Mouse (Mus musculus): ENCODE measurements around the gene Keap1. TPM values are rescaled to one million over a fixed set of nuclear protein-coding genes. Genes with fewer than 3 reads are reported as not detected.

Keap1 gene
- polyA plus RNA-seq, 1 experiment = 41.5 TPM

- no peak for TF ChIP-seq FOSL1 (IDR thresholded peaks at IDR 0.05; ENCODE audit: insufficient read depth, low read length, poor library complexity, severe bottlenecking)
- no peak for TF ChIP-seq CEBPB (IDR thresholded peaks at IDR 0.05; ENCODE audit: low read depth)
- TF ChIP-seq CTCF (IDR thresholded peaks at IDR 0.05; ENCODE audit: control insufficient read depth, insufficient read depth, insufficient read length) = no peak
- TF ChIP-seq MYOD1 (IDR thresholded peaks at IDR 0.05; ENCODE audit: control insufficient read depth, insufficient read length, low read depth) = no peak
- no peak for TF ChIP-seq MAX (IDR thresholded peaks at IDR 0.05)
- TF ChIP-seq MYOG (IDR thresholded peaks at IDR 0.05; ENCODE audit: control insufficient read depth, extremely low read depth, insufficient read length) = no peak
- TF ChIP-seq USF1 (IDR thresholded peaks at IDR 0.05; ENCODE audit: low read depth) = no peak
- Histone ChIP-seq H3K79me3 (ENCODE audit: low read depth) (peaks cover 21% of the 10 kb centered on the region), H3K27me3 (ENCODE audit: control insufficient read depth, insufficient read depth, insufficient read length) (no peaks in the 10 kb centered on the region), H3K4me3 (ENCODE audit: insufficient read depth, poor library complexity, severe bottlenecking) (no peak overlapping the region), H3ac (ENCODE audit: control insufficient read depth, insufficient read length, low read depth) (no peak overlapping the region), H3K79me2 (ENCODE audit: control insufficient read depth, insufficient read depth) (peaks cover 44% of the 10 kb centered on the region), H3K36me3 (ENCODE audit: control insufficient read depth, insufficient read depth) (peaks cover 35% of the 10 kb centered on the region)
Observed at GRCm38 (mm10) chr9:21233366-21233765, 5.8 kb downstream of the Keap1 start.

- peaks cover 39% of the 10 kb centered on the region for H3K79me2 ChIP-seq (ENCODE audit: control insufficient read depth, insufficient read depth)
- H3K36me3 ChIP-seq (ENCODE audit: control insufficient read depth, insufficient read depth) = peaks cover 35% of the 10 kb centered on the region
- no peak overlapping the region for H3K4me3 ChIP-seq (ENCODE audit: insufficient read depth, poor library complexity, severe bottlenecking)
- peaks cover 20% of the 10 kb centered on the region for H3K79me3 ChIP-seq (ENCODE audit: low read depth)
- TF ChIP-seq CTCF (IDR thresholded peaks at IDR 0.05; ENCODE audit: control insufficient read depth, insufficient read depth, insufficient read length) (no peak), MAX (IDR thresholded peaks at IDR 0.05) (no peak), MYOD1 (IDR thresholded peaks at IDR 0.05; ENCODE audit: control insufficient read depth, insufficient read length, low read depth) (no peak), USF1 (IDR thresholded peaks at IDR 0.05; ENCODE audit: low read depth) (no peak), MYOG (IDR thresholded peaks at IDR 0.05; ENCODE audit: control insufficient read depth, extremely low read depth, insufficient read length) (no peak), FOSL1 (IDR thresholded peaks at IDR 0.05; ENCODE audit: insufficient read depth, low read length, poor library complexity, severe bottlenecking) (no peak), CEBPB (IDR thresholded peaks at IDR 0.05; ENCODE audit: low read depth) (no peak)
- H3K27me3 ChIP-seq (ENCODE audit: control insufficient read depth, insufficient read depth, insufficient read length) = no peaks in the 10 kb centered on the region
- no peak overlapping the region for H3ac ChIP-seq (ENCODE audit: control insufficient read depth, insufficient read length, low read depth)
Observed at GRCm38 (mm10) chr9:21232867-21233266, 6.3 kb downstream of the Keap1 start.

- TF ChIP-seq MYOG (IDR thresholded peaks at IDR 0.05; ENCODE audit: control insufficient read depth, extremely low read depth, insufficient read length) = no peak
- TF ChIP-seq MYOD1 (IDR thresholded peaks at IDR 0.05; ENCODE audit: control insufficient read depth, insufficient read length, low read depth) = no peak
- no peak for TF ChIP-seq USF1 (IDR thresholded peaks at IDR 0.05; ENCODE audit: low read depth)
- no peak for TF ChIP-seq CTCF (IDR thresholded peaks at IDR 0.05; ENCODE audit: control insufficient read depth, insufficient read depth, insufficient read length)
- no peak for TF ChIP-seq MAX (IDR thresholded peaks at IDR 0.05)
- no peak for TF ChIP-seq CEBPB (IDR thresholded peaks at IDR 0.05; ENCODE audit: low read depth)
- no peak for TF ChIP-seq FOSL1 (IDR thresholded peaks at IDR 0.05; ENCODE audit: insufficient read depth, low read length, poor library complexity, severe bottlenecking)
- Histone ChIP-seq H3K36me3 (ENCODE audit: control insufficient read depth, insufficient read depth) (peaks cover 29% of the 10 kb centered on the region), H3K79me2 (ENCODE audit: control insufficient read depth, insufficient read depth) (peaks cover 25% of the 10 kb centered on the region), H3K27me3 (ENCODE audit: control insufficient read depth, insufficient read depth, insufficient read length) (no peaks in the 10 kb centered on the region), H3K4me3 (ENCODE audit: insufficient read depth, poor library complexity, severe bottlenecking) (no peak overlapping the region), H3ac (ENCODE audit: control insufficient read depth, insufficient read length, low read depth) (no peak overlapping the region), H3K79me3 (ENCODE audit: low read depth) (peaks cover 11% of the 10 kb centered on the region)
Observed at GRCm38 (mm10) chr9:21231551-21231950, 7.6 kb downstream of the Keap1 start.

- Histone ChIP-seq H3ac (ENCODE audit: control insufficient read depth, insufficient read length, low read depth) (no peak overlapping the region), H3K4me3 (ENCODE audit: insufficient read depth, poor library complexity, severe bottlenecking) (no peak overlapping the region)
Observed at GRCm38 (mm10) chr9:21227342-21227741, 11.8 kb downstream of the Keap1 start.

GRCm38 (mm10) chr9:21225415-21225758 is 13.8 kb downstream of the Keap1 start:
- Histone ChIP-seq H3K79me3 (ENCODE audit: low read depth) (no peaks in the 10 kb centered on the region), H3K27me3 (ENCODE audit: control insufficient read depth, insufficient read depth, insufficient read length) (no peaks in the 10 kb centered on the region), H3K36me3 (ENCODE audit: control insufficient read depth, insufficient read depth) (peaks cover 7% of the 10 kb centered on the region), H3K4me3 (ENCODE audit: insufficient read depth, poor library complexity, severe bottlenecking) (no peak overlapping the region), H3K79me2 (ENCODE audit: control insufficient read depth, insufficient read depth) (no peaks in the 10 kb centered on the region), H3ac (ENCODE audit: control insufficient read depth, insufficient read length, low read depth) (peak overlapping the region; percentile 16)
- TF ChIP-seq CTCF (IDR thresholded peaks at IDR 0.05; ENCODE audit: control insufficient read depth, insufficient read depth, insufficient read length) (no peak), FOSL1 (IDR thresholded peaks at IDR 0.05; ENCODE audit: insufficient read depth, low read length, poor library complexity, severe bottlenecking) (no peak), CEBPB (IDR thresholded peaks at IDR 0.05; ENCODE audit: low read depth) (no peak), MYOG (IDR thresholded peaks at IDR 0.05; ENCODE audit: control insufficient read depth, extremely low read depth, insufficient read length) (no peak), MAX (IDR thresholded peaks at IDR 0.05) (no peak), MYOD1 (IDR thresholded peaks at IDR 0.05; ENCODE audit: control insufficient read depth, insufficient read length, low read depth) (no peak), USF1 (IDR thresholded peaks at IDR 0.05; ENCODE audit: low read depth) (no peak)

More at GRCm38 (mm10) chr9:21227342-21227741, 11.8 kb downstream of the Keap1 start:
- Histone ChIP-seq H3K27me3 (ENCODE audit: control insufficient read depth, insufficient read depth, insufficient read length) (no peaks in the 10 kb centered on the region), H3K79me3 (ENCODE audit: low read depth) (no peaks in the 10 kb centered on the region), H3K36me3 (ENCODE audit: control insufficient read depth, insufficient read depth) (peaks cover 11% of the 10 kb centered on the region), H3K79me2 (ENCODE audit: control insufficient read depth, insufficient read depth) (no peaks in the 10 kb centered on the region)
- TF ChIP-seq CTCF (IDR thresholded peaks at IDR 0.05; ENCODE audit: control insufficient read depth, insufficient read depth, insufficient read length) (no peak), MYOG (IDR thresholded peaks at IDR 0.05; ENCODE audit: control insufficient read depth, extremely low read depth, insufficient read length) (no peak), USF1 (IDR thresholded peaks at IDR 0.05; ENCODE audit: low read depth) (no peak), CEBPB (IDR thresholded peaks at IDR 0.05; ENCODE audit: low read depth) (no peak), MAX (IDR thresholded peaks at IDR 0.05) (no peak), FOSL1 (IDR thresholded peaks at IDR 0.05; ENCODE audit: insufficient read depth, low read length, poor library complexity, severe bottlenecking) (no peak), MYOD1 (IDR thresholded peaks at IDR 0.05; ENCODE audit: control insufficient read depth, insufficient read length, low read depth) (no peak)

All from C2C12 (cell line).